Mouse (Mus musculus) olfactory bulb, adult 2 months (tissue): ENCODE results near the gene Galnt14.

ENCODE experiments used
- CTCF ChIP-seq: fragments of 200-500 bp; IDR thresholded peaks from 2 replicates; pipeline ENCODE4 v1.5.1; 2012; ENCODE audit warnings: low read depth, mild to moderate bottlenecking, low read length, moderate library complexity; ENCODE audit not compliant: insufficient read depth
- POLR2A ChIP-seq: fragments of 200-500 bp; IDR thresholded peaks from 2 replicates; pipeline ENCODE4 v1.6.1; 2012; ENCODE audit warnings: mild to moderate bottlenecking, low read depth, low read length, moderate library complexity; ENCODE audit not compliant: insufficient read depth

DNA sequence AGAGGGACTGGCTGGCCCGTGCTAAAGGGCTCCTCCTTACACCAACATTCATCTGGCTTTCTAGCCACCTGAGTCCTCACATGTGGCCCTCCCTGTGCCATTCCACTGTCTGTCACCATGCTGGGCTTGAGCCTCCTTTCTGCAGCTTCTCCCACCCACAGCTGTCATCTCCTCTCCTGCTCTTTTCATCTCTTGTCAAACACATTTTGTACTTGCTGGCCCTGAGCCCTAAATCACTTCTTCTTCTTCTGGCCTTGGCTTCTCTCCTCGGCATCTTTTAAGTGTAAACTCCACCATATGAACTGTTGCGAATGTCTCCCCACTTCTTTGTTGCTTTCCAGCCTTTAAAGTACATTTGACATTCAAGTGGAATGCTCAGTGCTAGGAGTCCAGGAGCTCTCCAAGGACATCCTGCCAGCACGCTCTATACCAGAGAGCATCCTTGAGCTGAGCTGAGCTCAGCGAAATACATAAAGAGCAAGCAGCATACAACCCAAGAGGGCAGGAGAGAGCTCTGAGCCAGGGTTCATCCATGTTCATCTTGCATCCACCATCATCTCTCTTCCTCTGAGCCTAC lies 150.0 kb downstream of the Galnt14 start:
- TF ChIP-seq CTCF (no peak), POLR2A (no peak)
